Mouse (Mus musculus) intestine, postnatal 0 days (tissue): ENCODE results near the gene Olfr1361. TPM values are rescaled to one million over a fixed set of nuclear protein-coding genes. Genes with fewer than 3 reads are reported as not detected.

Experiments
- ATAC-seq: fragments of 200-750 bp; cut with Nextera tagmentation; 2 replicates; pipeline ENCODE4 v1.8.0; 2017; ENCODE audit warnings: mild to moderate bottlenecking, moderate TSS enrichment, moderate library complexity
- H3K27ac ChIP-seq: fragments of 300-500 bp; sonication (generic); 2 replicates; pipeline ENCODE4 v1.5.1; 2014; ENCODE audit warnings: mild to moderate bottlenecking, low read depth, low read length, moderate library complexity
- H3K27me3 ChIP-seq: fragments of 300-500 bp; sonication (generic); replicated peaks from 2 replicates; pipeline ENCODE4 v1.6.1; 2014; ENCODE audit warnings: low read length, mixed read lengths; ENCODE audit not compliant: control insufficient read depth, insufficient read depth
- H3K36me3 ChIP-seq: fragments of 300-500 bp; sonication (generic); 2 replicates; pipeline ENCODE4 v1.6.1; 2014; ENCODE audit warnings: mild to moderate bottlenecking, moderate library complexity; ENCODE audit not compliant: control insufficient read depth, insufficient read depth
- H3K4me1 ChIP-seq: fragments of 300-500 bp; sonication (generic); replicated peaks from 2 replicates; pipeline ENCODE4 v1.6.1; 2014; ENCODE audit warnings: antibody characterized with exemption, low read length, mixed read lengths; ENCODE audit not compliant: control insufficient read depth, insufficient read depth
- H3K4me2 ChIP-seq: fragments of 300-500 bp; sonication (generic); replicated peaks from 2 replicates; pipeline ENCODE4 v1.6.1; 2014; ENCODE audit warnings: low read depth, mild to moderate bottlenecking, moderate library complexity
- H3K4me3 ChIP-seq: fragments of 300-500 bp; sonication (generic); 2 replicates; pipeline ENCODE4 v1.5.1; 2014; ENCODE audit warnings: low read depth, low read length
- H3K9ac ChIP-seq: fragments of 300-500 bp; sonication (generic); 2 replicates; pipeline ENCODE4 v1.6.1; 2014; ENCODE audit warnings: mild to moderate bottlenecking, low read depth, low read length
- H3K9me3 ChIP-seq: fragments of 300-500 bp; sonication (generic); 2 replicates; pipeline ENCODE4 v1.6.1; 2016; ENCODE audit warnings: mixed run types; ENCODE audit not compliant: control insufficient read depth
- CTCF ChIP-seq: sonication (generic); IDR thresholded peaks from 2 replicates; pipeline ENCODE4 v1.5.1; 2016; ENCODE audit warnings: low read depth, mild to moderate bottlenecking, control low read depth, antibody characterized with exemption, moderate library complexity
- WGBS: fragments of 180-500 bp; shearing (Covaris S2); extraction: QIAGEN DNeasy Blood & Tissue Kit; methylation state at CpG from one replicate; pipeline ENCODE4 v1.1.7; 2014; 5-methylcytosine and 5-hydroxymethylcytosine counted together
- polyA plus RNA-seq: library from polyadenylated mRNA; unstranded; fragments of >200 nt; fragmentation: Nextera tagmentation; extraction: Ambion mirVana; gene quantifications from 2 replicates; pipeline ENCODE4 v1.2.1, GENCODE M21; 2015

Olfr1361 gene
- polyA plus RNA-seq, 1 experiment from 2014 or later = not detected

DNA sequence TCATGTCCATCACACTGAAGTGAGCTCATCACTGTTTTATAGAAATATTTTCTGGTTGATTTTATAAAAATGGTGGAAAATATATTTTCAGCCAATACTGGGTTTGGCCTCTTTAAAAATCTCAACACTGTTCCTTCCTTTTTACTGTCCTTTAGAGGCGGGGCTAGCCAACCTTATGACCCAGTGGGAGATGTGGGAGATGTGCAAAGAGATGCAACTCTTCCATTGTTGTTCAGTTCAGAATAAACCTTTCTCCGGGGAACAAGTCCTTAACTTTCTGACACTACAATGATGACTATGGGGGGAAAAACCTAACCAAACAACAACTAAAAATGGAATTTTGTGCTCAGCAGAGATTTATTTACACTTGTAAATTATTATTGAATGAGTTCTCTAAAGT, 14.1 kb upstream of the Olfr1361 start, which contains the start of gene Olfr1360:
Gene Olfr1360 (minus strand): TSS at position 101 of the 400 bp plus-strand sequence.
- Histone ChIP-seq H3K4me3 (no peak within 1 kb of the TSS), H3K27ac (no peak within 1 kb of the TSS), H3K9ac (no peak within 1 kb of the TSS), H3K4me2 (no peak within 1 kb of the TSS), H3K27me3 (no peaks in the 10 kb centered on the region), H3K4me1 (no peaks in the 10 kb centered on the region), H3K36me3 (no peaks in the 10 kb centered on the region), H3K9me3 (no peaks in the 10 kb centered on the region)
- no peak for ATAC-seq
- WGBS = 79% methylated on average over 2 of the region's 2 CpGs
- TF ChIP-seq CTCF = no peak

DNA sequence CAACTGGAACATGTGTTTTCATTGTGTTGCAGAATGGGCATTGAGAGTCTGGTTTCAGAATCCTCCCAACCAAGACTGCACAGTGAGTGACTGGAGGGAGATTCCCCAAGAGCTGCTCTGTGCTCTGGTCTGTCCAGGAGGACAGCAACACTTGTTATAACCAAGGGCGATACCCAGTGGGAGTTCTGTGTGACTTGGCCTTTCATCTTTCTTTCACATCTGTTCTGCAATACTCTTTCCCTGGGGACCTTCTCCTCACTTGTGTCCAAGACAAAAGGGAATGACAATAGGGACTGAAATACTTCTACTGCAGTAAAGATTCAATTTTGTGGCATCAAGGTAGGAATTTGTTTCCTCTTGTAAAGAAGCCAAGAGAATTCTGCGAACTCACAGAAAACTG, 20.8 kb downstream of the Olfr1361 start, which contains the start of gene Olfr11:
Gene Olfr11 (minus strand): TSS at position 101 of the 400 bp plus-strand sequence.
- H3K36me3 ChIP-seq = no peaks in the 10 kb centered on the region

DNA sequence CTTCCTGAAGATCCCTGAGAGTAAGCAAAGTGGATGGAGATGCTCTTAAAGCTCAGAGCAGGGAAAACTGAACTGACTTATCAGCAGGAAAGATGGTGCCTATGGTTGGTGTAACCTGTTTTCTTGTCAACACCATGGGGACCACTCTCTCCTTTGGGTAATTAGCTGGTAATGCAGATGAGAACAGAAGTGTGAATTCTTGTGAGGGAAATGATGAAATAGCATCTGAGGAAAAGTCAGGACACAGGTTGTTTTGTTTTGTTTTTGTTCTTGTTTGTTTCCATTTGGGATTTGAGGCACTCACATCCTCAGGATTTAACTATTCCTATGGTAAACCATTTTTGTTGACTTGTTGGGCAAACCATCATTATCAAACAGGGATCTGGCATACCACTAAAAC, 49.3 kb downstream of the Olfr1361 start, which contains the start of gene Olfr1362:
Gene Olfr1362 (minus strand): TSS at position 101 of the 400 bp plus-strand sequence.
- Histone ChIP-seq H3K4me1 (no peaks in the 10 kb centered on the region), H3K27ac (no peak within 1 kb of the TSS), H3K4me3 (no peak within 1 kb of the TSS), H3K9ac (no peak within 1 kb of the TSS), H3K27me3 (no peaks in the 10 kb centered on the region), H3K36me3 (no peaks in the 10 kb centered on the region), H3K4me2 (no peak within 1 kb of the TSS), H3K9me3 (no peaks in the 10 kb centered on the region)
- no peak for ATAC-seq
- TF ChIP-seq CTCF = no peak

More for the DNA sequence above, 20.8 kb downstream of the Olfr1361 start, which contains the start of gene Olfr11:
- no peaks in the 10 kb centered on the region for H3K27me3 ChIP-seq
- 84% methylated on average over 2 of the region's 2 CpGs for WGBS
- no peak for ATAC-seq
- no peak within 1 kb of the TSS for H3K9ac ChIP-seq
- no peaks in the 10 kb centered on the region for H3K4me1 ChIP-seq
- no peaks in the 10 kb centered on the region for H3K9me3 ChIP-seq
- H3K4me2 ChIP-seq = no peak within 1 kb of the TSS
- no peak within 1 kb of the TSS for H3K4me3 ChIP-seq
- TF ChIP-seq CTCF = no peak
- H3K27ac ChIP-seq = no peak within 1 kb of the TSS

Other genes starting within 250 kb of the Olfr1361 start
- gene Pgbd1, start 222.3 kb downstream of the Olfr1361 start, polyA plus RNA-seq = 0.47 and 0.60 TPM in 2 replicates
- 11.4 and 14.7 TPM in 2 replicates for gene Zscan26, start 209.7 kb downstream of the Olfr1361 start, polyA plus RNA-seq
- 2.1 and 2.7 TPM in 2 replicates for gene Nkapl, start 194.9 kb downstream of the Olfr1361 start, polyA plus RNA-seq
- 1.4 and 2.3 TPM in 2 replicates for gene Zkscan4, start 184.5 kb downstream of the Olfr1361 start, polyA plus RNA-seq
- gene Gm10065, start 183.9 kb downstream of the Olfr1361 start, polyA plus RNA-seq = not detected in 2 replicates
- gene AK157302, start 168.2 kb downstream of the Olfr1361 start, polyA plus RNA-seq = 0.12 and 0.30 TPM in 2 replicates
- gene Gm11273, start 162.0 kb downstream of the Olfr1361 start, polyA plus RNA-seq = 14.1 and 19.3 TPM in 2 replicates
- 1.6 and 2.0 TPM in 2 replicates for gene Zkscan8, start 132.3 kb downstream of the Olfr1361 start, polyA plus RNA-seq
- gene Olfr1366, start 120.6 kb downstream of the Olfr1361 start, polyA plus RNA-seq = 0.14 TPM in 1 of 2 replicates, not detected in the other
- not detected in 2 replicates for gene Olfr1535, start 103.5 kb downstream of the Olfr1361 start, polyA plus RNA-seq
- not detected in 2 replicates for gene Olfr1364, start 81.6 kb downstream of the Olfr1361 start, polyA plus RNA-seq
- not detected in 2 replicates for gene Olfr1362, start 49.4 kb downstream of the Olfr1361 start, polyA plus RNA-seq
- 0.04 TPM in 1 of 2 replicates, not detected in the other for gene Olfr11, start 20.9 kb downstream of the Olfr1361 start, polyA plus RNA-seq
- gene Olfr1360, start 14.0 kb upstream of the Olfr1361 start, polyA plus RNA-seq = not detected in 2 replicates
- not detected in 2 replicates for gene Olfr1359, start 34.7 kb upstream of the Olfr1361 start, polyA plus RNA-seq
- gene Hist1h2bl, start 52.8 kb upstream of the Olfr1361 start, polyA plus RNA-seq = 1.9 TPM in 1 of 2 replicates, not detected in the other
- gene Hist1h2ai, start 53.0 kb upstream of the Olfr1361 start, polyA plus RNA-seq = 6.1 and 12.0 TPM in 2 replicates
- 2.4 and 2.9 TPM in 2 replicates for gene Hist1h3h, start 54.3 kb upstream of the Olfr1361 start, polyA plus RNA-seq
- gene Hist1h2bm, start 58.7 kb upstream of the Olfr1361 start, polyA plus RNA-seq = 0.51 and 0.76 TPM in 2 replicates
- gene Hist1h4j, start 71.7 kb upstream of the Olfr1361 start, polyA plus RNA-seq = 0.40 and 0.42 TPM in 2 replicates
- 1.4 and 2.1 TPM in 2 replicates for gene Hist1h4k, start 87.1 kb upstream of the Olfr1361 start, polyA plus RNA-seq
- gene Hist1h2ak, start 90.4 kb upstream of the Olfr1361 start, polyA plus RNA-seq = 5.0 and 9.5 TPM in 2 replicates
- 1.1 TPM in 2 replicates for gene Hist1h2bn, start 90.7 kb upstream of the Olfr1361 start, polyA plus RNA-seq
- 7.3 and 8.1 TPM in 2 replicates for gene Hist1h1b, start 117.2 kb upstream of the Olfr1361 start, polyA plus RNA-seq
- gene Hist1h3i, start 120.0 kb upstream of the Olfr1361 start, polyA plus RNA-seq = 34.1 and 39.6 TPM in 2 replicates
- gene Hist1h2an, start 123.8 kb upstream of the Olfr1361 start, polyA plus RNA-seq = 1.5 and 3.2 TPM in 2 replicates
- 0.41 and 1.5 TPM in 2 replicates for gene Hist1h2bp, start 124.1 kb upstream of the Olfr1361 start, polyA plus RNA-seq
- gene Hist1h2bq, start 146.8 kb upstream of the Olfr1361 start, polyA plus RNA-seq = 7.8 and 9.8 TPM in 2 replicates
- gene Hist1h2ao, start 147.1 kb upstream of the Olfr1361 start, polyA plus RNA-seq = not detected in 2 replicates
- not detected in 2 replicates for gene Hist1h4m, start 148.4 kb upstream of the Olfr1361 start, polyA plus RNA-seq
- gene Hist1h4n, start 168.8 kb upstream of the Olfr1361 start, polyA plus RNA-seq = 2.1 and 5.3 TPM in 2 replicates
- 1,504 and 1,780 TPM in 2 replicates for gene Hist1h2ap, start 170.1 kb upstream of the Olfr1361 start, polyA plus RNA-seq
- 7.8 and 10.0 TPM in 2 replicates for gene Hist1h2br, start 170.4 kb upstream of the Olfr1361 start, polyA plus RNA-seq